Mouse (Mus musculus): ENCODE measurements around the gene Cdca4.
A peak's percentile ranks its signal among the peaks of the same experiment; 100 is the strongest.

Gene Cdca4

GRCm38 (mm10) chr12:112829244-112829864 lies at the start of gene Cdca4:
Cdca4 (minus strand) TSS chr12:112829423.
- DNase-seq (ENCODE audit: low read depth, low spot score) = peak; percentile 97

- DNase-seq (ENCODE audit: low read depth, low spot score) = no peak
Observed at GRCm38 (mm10) chr12:112877607-112878020, 48.4 kb upstream of the Cdca4 start.

- no peak for DNase-seq (ENCODE audit: low read depth, low spot score)
Observed at GRCm38 (mm10) chr12:112877073-112877576, 47.9 kb upstream of the Cdca4 start.

GRCm38 (mm10) chr12:112876332-112877072 lies 47.3 kb upstream of the Cdca4 start:
- DNase-seq (ENCODE audit: low read depth, low spot score) = no peak

- DNase-seq (ENCODE audit: low read depth, low spot score) = peak; percentile 82
Observed at GRCm38 (mm10) chr12:112875225-112876013, 46.2 kb upstream of the Cdca4 start.

GRCm38 (mm10) chr12:112874199-112874598 lies 45.0 kb upstream of the Cdca4 start:
- DNase-seq (ENCODE audit: low read depth, low spot score) = no peak

GRCm38 (mm10) chr12:112873452-112874190 lies 44.4 kb upstream of the Cdca4 start:
- DNase-seq (ENCODE audit: low read depth, low spot score) = peak; percentile 67

GRCm38 (mm10) chr12:112872991-112873390 lies 43.8 kb upstream of the Cdca4 start:
- no peak for DNase-seq (ENCODE audit: low read depth, low spot score)

- DNase-seq (ENCODE audit: low read depth, low spot score) = no peak
Observed at GRCm38 (mm10) chr12:112871272-112871671, 42.0 kb upstream of the Cdca4 start.

GRCm38 (mm10) chr12:112870775-112871174 lies 41.6 kb upstream of the Cdca4 start:
- DNase-seq (ENCODE audit: low read depth, low spot score) = no peak

- DNase-seq (ENCODE audit: low read depth, low spot score) = no peak
Observed at GRCm38 (mm10) chr12:112869783-112870204, 40.6 kb upstream of the Cdca4 start.

- DNase-seq (ENCODE audit: low read depth, low spot score) = no peak
Observed at GRCm38 (mm10) chr12:112868178-112869087, 39.2 kb upstream of the Cdca4 start, which contains the start of gene Gpr132. Gpr132 (minus strand) TSS chr12:112868228.

- DNase-seq (ENCODE audit: low read depth, low spot score) = no peak
Observed at GRCm38 (mm10) chr12:112867106-112867674, 38.0 kb upstream of the Cdca4 start.

GRCm38 (mm10) chr12:112866467-112867080 lies 37.4 kb upstream of the Cdca4 start:
- DNase-seq (ENCODE audit: low read depth, low spot score) = no peak

GRCm38 (mm10) chr12:112864804-112865203 lies 35.6 kb upstream of the Cdca4 start:
- DNase-seq (ENCODE audit: low read depth, low spot score) = no peak

GRCm38 (mm10) chr12:112861911-112862321 lies 32.7 kb upstream of the Cdca4 start:
- DNase-seq (ENCODE audit: low read depth, low spot score) = no peak

GRCm38 (mm10) chr12:112860765-112861164 lies 31.5 kb upstream of the Cdca4 start:
- DNase-seq (ENCODE audit: low read depth, low spot score) = no peak

GRCm38 (mm10) chr12:112859930-112860329 lies 30.7 kb upstream of the Cdca4 start:
- no peak for DNase-seq (ENCODE audit: low read depth, low spot score)

- no peak for DNase-seq (ENCODE audit: low read depth, low spot score)
Observed at GRCm38 (mm10) chr12:112858581-112859336, 29.5 kb upstream of the Cdca4 start.
